Mouse (Mus musculus) hindbrain, embryonic 13.5 days (tissue): ENCODE measurements around the gene Tk1. TPM values are rescaled to one million over a fixed set of nuclear protein-coding genes. Genes with fewer than 3 reads are reported as not detected.
"Not testable (repeated sequence)": the region's sequence is repeated elsewhere in the genome, so short reads cannot be mapped to it uniquely, and the experiment has no call there.

ENCODE experiments used
- ATAC-seq: fragments of 200-750 bp; cut with Nextera tagmentation; 2 replicates; pipeline ENCODE4 v1.8.0; 2017; ENCODE audit warnings: moderate TSS enrichment; ENCODE audit not compliant: low FRiP score
- H3K27ac ChIP-seq: fragments of 300-500 bp; sonication (generic); 2 replicates; pipeline ENCODE4 v1.5.1; 2015; ENCODE audit warnings: inconsistent platforms, mild to moderate bottlenecking, moderate library complexity
- H3K27me3 ChIP-seq: fragments of 300-500 bp; sonication (generic); 2 replicates; pipeline ENCODE4 v1.6.1; 2015; ENCODE audit warnings: mild to moderate bottlenecking, inconsistent platforms
- H3K36me3 ChIP-seq: fragments of 300-500 bp; sonication (generic); 2 replicates; pipeline ENCODE4 v1.6.1; 2015; ENCODE audit warnings: mild to moderate bottlenecking, inconsistent platforms
- H3K4me1 ChIP-seq: fragments of 300-500 bp; sonication (generic); replicated peaks from 2 replicates; pipeline ENCODE4 v1.6.1; 2015; ENCODE audit warnings: inconsistent platforms
- H3K4me2 ChIP-seq: fragments of 300-500 bp; sonication (generic); 2 replicates; pipeline ENCODE4 v1.6.1; 2015; ENCODE audit warnings: inconsistent platforms, mild to moderate bottlenecking, moderate library complexity
- H3K4me3 ChIP-seq: fragments of 300-500 bp; sonication (generic); 2 replicates; pipeline ENCODE4 v1.5.1; 2015; ENCODE audit warnings: mild to moderate bottlenecking, inconsistent platforms
- H3K9ac ChIP-seq: fragments of 300-500 bp; sonication (generic); 2 replicates; pipeline ENCODE4 v1.6.1; 2015; ENCODE audit warnings: mild to moderate bottlenecking, inconsistent platforms
- H3K9me3 ChIP-seq: fragments of 300-500 bp; sonication (generic); 2 replicates; pipeline ENCODE4 v1.6.1; 2016; ENCODE audit warnings: inconsistent platforms
- WGBS: fragments of 180-500 bp; shearing (Covaris S2); methylation state at CpG from one replicate; pipeline ENCODE4 v1.1.7; 2015; 5-methylcytosine and 5-hydroxymethylcytosine counted together
- polyA plus RNA-seq: library from polyadenylated mRNA; unstranded; fragments of >200 nt; fragmentation: Nextera tagmentation; extraction: Ambion mirVana; gene quantifications from 2 replicates; pipeline ENCODE4 v1.2.1, GENCODE M21; 2015

The Tk1 gene
- polyA plus RNA-seq, 1 experiment from 2014 or later = 25.3 TPM

DNA sequence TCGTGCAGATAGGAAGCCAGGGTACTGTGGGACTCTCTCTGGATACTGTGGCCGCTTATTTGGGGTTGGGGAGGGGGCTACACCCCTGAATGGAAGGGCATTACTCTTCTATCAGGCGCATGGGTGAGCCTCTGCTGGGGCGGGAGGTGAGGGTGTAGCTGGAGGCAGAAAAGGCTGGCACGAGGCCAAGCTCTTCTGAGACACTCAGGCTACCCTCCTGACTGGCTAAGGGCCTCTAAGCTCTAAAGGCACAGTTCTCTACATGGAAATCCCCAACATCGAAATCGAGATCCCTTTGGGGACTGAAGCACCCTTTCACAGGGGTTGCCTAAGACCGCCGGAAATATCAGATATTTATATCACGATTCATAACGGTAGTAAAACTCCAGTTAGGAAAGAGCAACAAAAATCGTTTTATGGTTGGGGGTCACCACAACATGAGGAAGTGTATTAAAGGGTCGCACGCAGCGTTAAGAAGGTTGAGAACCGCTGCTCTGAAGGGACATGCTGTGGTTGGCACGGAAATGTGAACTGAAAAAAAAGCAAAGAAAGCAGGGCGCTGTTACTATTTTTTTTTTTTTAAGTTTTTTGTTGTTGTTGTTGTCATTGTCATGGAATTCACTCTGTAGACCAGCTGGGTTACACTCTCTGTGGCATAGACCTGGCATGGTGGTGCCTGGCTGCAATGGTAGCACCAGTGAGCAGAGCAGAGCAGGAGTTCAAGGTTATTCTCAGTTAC, 2.4 kb upstream of the Tk1 start:
- no peak for ATAC-seq
- Histone ChIP-seq H3K4me3 (no peak overlapping the region), H3K36me3 (no peaks in the 10 kb centered on the region), H3K9me3 (no peaks in the 10 kb centered on the region), H3K27ac (0 out of 2 replicates have a peak overlapping the region, but pooled peaks have one; percentile 40), H3K9ac (no peak overlapping the region), H3K4me1 (peaks cover 71% of the 10 kb centered on the region), H3K27me3 (no peaks in the 10 kb centered on the region), H3K4me2 (no peak overlapping the region)
- 79% methylated on average over 18 of the region's 18 CpGs for WGBS

DNA sequence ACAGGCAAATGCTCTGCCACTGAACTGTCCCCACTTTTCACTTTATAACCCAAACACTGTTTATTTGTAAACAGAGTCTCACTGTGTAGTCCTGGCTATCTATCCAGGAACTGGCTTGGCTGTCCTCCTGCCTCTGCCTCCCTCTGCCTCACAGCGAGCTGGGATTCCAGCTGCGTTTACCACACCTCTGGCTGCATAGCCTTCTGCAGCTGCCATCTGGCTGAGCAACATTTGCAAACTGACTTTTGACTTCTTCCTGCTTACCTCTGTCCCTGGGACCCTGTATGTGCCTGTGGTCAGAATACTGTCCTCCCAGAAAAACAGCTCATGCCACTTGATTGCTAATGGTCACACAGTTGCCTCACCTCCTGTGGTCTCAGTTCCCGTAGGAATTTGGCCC, 1.5 kb upstream of the Tk1 start:
- Histone ChIP-seq H3K4me1 (peaks cover 67% of the 10 kb centered on the region), H3K4me2 (no peak overlapping the region), H3K4me3 (no peak overlapping the region), H3K27me3 (no peaks in the 10 kb centered on the region), H3K36me3 (no peaks in the 10 kb centered on the region), H3K27ac (no peak overlapping the region), H3K9me3 (no peaks in the 10 kb centered on the region), H3K9ac (no peak overlapping the region)
- ATAC-seq = no peak
- WGBS = 77% methylated on average over 3 of the region's 3 CpGs

DNA sequence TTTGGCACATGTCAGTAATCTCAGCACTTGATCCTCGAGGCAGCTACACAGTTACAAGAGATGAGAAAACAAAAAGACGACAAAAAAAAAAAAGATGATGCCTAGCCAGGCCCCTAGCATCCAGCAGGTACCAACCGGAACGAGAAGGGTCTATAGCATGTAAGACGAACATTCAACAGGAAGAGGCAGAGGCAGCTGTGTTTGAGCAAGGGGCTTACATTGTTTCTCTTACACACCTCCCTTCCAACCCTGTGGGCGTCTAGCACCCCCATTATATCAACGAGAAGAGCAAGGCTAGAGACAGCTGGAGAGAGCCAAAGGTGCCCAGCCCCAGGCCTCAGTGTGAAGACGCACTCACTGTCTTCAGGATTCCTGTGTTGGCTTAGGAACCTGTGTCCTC, 1.0 kb upstream of the Tk1 start:
- Histone ChIP-seq H3K36me3 (no peaks in the 10 kb centered on the region), H3K4me2 (0 out of 2 replicates have a peak overlapping the region, but pooled peaks have one; percentile 72), H3K9me3 (no peaks in the 10 kb centered on the region), H3K9ac (no peak overlapping the region), H3K4me3 (no peak overlapping the region), H3K27me3 (no peaks in the 10 kb centered on the region), H3K27ac (no peak overlapping the region), H3K4me1 (peaks cover 62% of the 10 kb centered on the region)
- 78% methylated on average over 8 of the region's 8 CpGs for WGBS
- no peak for ATAC-seq

DNA sequence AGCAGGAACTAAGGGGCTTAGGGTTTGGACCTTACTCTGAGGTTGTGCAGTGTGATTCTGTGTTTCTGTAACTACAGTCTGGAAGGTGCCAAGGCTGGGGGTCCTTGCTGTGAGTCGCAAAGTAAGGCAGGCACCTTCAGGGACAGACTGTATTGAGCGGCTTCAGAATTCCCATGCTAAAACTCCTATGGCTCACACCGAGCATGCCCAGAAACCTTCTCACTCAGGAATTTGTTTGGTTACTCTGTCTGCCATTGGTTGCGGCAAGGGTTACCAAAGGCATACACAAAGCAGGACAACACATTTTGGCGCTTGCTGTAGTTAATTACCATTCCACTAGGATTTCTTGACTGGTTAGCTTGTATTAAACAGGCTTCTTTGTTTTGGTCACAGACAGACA, 272 bp upstream of the Tk1 start:
- H3K4me2 ChIP-seq = peak overlapping the region; percentile 72
- WGBS = 11% methylated on average over 5 of the region's 5 CpGs
- no peaks in the 10 kb centered on the region for H3K9me3 ChIP-seq
- no peaks in the 10 kb centered on the region for H3K36me3 ChIP-seq
- ATAC-seq = no peak
- H3K27me3 ChIP-seq = no peaks in the 10 kb centered on the region
- H3K4me3 ChIP-seq = peak overlapping the region; percentile 42
- H3K9ac ChIP-seq = peak overlapping the region; percentile 64
- H3K4me1 ChIP-seq = peaks cover 61% of the 10 kb centered on the region
- peak overlapping the region; percentile 30; the same call in 1 of the 2 replicates for H3K27ac ChIP-seq

DNA sequence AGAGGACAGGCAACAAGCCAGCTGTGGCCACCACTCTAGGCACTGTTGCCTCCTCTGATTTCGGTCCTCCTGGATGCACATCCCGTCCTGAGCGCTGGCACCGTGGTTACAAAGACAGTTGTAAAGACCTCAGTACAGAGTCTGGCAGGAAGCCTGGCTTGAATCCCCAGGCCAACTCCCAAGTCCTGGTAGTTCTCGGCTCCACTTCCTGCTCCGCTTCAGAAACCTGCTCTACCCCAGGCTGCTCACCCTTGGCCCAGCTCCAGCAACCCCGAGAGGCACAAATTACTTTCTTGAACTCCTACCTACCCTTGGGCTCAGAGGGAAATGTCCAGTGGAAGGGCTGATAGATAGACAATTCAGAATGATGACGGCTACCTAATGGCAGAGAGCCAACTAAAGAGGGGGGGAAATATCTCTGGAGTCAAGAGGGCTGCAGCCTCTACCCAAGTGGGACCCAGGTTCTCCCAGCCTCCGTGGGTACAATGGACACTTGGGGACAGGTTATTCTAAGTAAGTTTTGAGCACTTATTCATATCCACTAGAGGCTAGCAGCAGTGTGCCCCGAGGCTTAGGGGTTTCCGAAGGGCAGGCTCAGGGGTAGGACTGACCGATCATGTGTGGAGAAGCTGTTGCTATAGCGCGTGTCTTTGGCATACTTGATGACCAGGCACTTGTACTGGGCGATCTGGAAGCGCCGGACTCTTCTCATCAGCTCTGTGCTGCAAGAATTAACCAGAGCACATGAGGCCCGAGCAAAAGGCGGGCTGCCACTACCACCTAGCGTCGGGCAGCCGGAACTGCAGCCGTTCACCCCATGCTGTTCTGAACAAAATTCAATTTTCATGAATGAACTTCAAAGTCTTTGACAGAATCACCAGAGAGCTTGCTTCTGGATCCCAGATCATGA, 1.6 kb downstream of the Tk1 start:
- H3K4me1 ChIP-seq = peaks cover 53% of the 10 kb centered on the region
- no peak overlapping the region for H3K27ac ChIP-seq
- H3K4me2 ChIP-seq = peak overlapping the region; percentile 72
- WGBS = 19% methylated on average over 23 of the region's 23 CpGs
- peak; percentile 75 for ATAC-seq
- H3K9ac ChIP-seq = peak overlapping the region; percentile 64; the same call in 1 of the 2 replicates
- H3K4me3 ChIP-seq = peak overlapping the region; percentile 22
- H3K36me3 ChIP-seq = no peaks in the 10 kb centered on the region
- no peaks in the 10 kb centered on the region for H3K9me3 ChIP-seq
- H3K27me3 ChIP-seq = no peaks in the 10 kb centered on the region

DNA sequence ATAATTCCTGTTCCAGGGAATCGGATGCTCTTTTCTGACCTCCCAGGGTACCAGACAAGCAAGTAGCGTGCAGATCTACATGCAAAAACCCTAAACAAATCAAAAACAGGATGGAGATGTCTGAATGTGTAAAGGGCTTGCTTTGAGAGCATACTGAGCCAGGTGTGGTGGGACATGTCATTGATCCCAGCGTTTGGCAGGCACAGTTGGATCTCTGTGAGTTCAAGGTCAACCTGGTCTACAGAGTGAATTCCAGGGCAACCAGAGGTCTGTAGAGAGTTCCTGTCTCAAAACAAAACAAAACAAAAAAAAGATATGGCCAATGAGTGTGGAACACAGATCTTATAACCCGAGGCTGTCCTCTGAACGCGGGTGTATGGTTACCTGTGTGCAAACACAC, 2.5 kb downstream of the Tk1 start:
- Histone ChIP-seq H3K27ac (no peak overlapping the region), H3K4me3 (no peak overlapping the region), H3K27me3 (no peaks in the 10 kb centered on the region), H3K4me1 (peaks cover 51% of the 10 kb centered on the region), H3K9ac (no peak overlapping the region), H3K4me2 (no peak overlapping the region), H3K9me3 (no peaks in the 10 kb centered on the region), H3K36me3 (no peaks in the 10 kb centered on the region)
- WGBS = 95% methylated on average over 6 of the region's 6 CpGs
- ATAC-seq = no peak

DNA sequence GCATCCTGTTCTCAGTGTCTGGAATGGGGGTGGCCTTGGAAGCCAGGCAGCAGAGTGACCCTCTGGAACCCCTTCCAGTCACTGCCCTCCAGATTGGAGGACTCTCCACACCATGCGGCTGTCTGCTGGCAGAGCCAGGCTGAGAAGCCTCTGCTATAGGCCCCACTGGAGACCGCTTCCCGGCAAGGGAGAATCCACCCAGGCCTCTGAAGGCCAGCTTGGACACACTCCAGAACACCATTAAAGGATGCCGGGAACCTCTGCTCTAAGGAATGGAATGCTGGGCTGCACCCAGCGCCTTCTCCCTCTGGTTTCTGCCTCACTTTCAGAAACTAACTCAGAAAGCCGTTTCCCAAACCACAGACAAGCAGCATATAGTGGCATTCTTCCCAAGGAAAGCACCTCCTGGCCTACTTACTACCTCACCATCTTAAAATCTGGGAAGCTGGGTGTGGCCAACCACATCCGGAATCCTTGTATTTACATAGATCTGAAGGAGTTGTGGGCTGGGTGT, 3.1 kb downstream of the Tk1 start:
- no peaks in the 10 kb centered on the region for H3K36me3 ChIP-seq
- H3K9ac ChIP-seq = no peak overlapping the region
- H3K4me1 ChIP-seq = peaks cover 45% of the 10 kb centered on the region
- H3K27me3 ChIP-seq = no peaks in the 10 kb centered on the region
- no peak overlapping the region for H3K27ac ChIP-seq
- no peaks in the 10 kb centered on the region for H3K9me3 ChIP-seq
- H3K4me3 ChIP-seq = no peak overlapping the region
- H3K4me2 ChIP-seq = no peak overlapping the region
- no peak for ATAC-seq
- 82% methylated on average over 7 of the region's 7 CpGs for WGBS

DNA sequence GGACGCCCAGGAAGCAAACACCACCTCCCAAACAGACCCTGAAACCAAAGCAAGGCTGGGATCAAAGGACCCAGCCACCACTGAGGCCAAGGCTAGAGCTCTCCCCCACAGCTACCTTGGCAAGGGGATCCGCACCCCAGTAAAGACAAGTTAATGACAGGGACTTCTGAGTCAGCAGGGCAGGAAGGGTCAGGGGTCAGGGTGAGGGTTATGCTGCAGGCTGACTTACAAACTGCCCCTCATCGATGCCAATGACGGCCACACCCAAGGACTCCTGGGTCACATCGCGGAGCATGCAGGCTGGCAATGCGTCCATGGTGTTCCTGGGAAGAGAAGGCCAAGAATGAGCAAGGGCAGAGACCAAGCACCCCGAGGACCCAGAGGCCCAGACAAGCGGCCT, 4.0 kb downstream of the Tk1 start:
- ATAC-seq = no peak
- Histone ChIP-seq H3K4me1 (peaks cover 39% of the 10 kb centered on the region), H3K27ac (no peak overlapping the region), H3K4me2 (no peak overlapping the region), H3K9me3 (no peaks in the 10 kb centered on the region), H3K36me3 (no peaks in the 10 kb centered on the region), H3K4me3 (no peak overlapping the region), H3K27me3 (no peaks in the 10 kb centered on the region), H3K9ac (no peak overlapping the region)
- WGBS = 88% methylated on average over 9 of the region's 9 CpGs

DNA sequence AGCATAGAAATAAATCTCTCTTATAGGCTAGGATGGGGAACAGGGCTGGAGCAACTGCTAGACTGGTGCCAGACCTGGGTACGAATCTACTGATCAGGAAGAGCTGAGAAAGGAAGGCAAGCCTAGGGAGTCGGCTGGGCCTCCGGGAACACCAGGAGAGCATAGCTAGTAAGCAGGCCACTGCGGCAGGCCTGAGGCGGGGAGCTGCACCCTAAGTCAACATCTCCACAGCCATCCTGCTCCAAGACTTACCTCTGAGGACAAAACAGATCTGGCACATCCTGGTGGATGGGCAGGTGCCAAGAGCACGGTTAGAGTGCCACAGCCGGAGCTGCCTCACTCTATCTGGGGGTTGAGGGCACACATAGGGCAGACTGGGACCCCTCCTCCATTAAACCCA, 5.7 kb downstream of the Tk1 start:
- Histone ChIP-seq H3K9ac (no peak overlapping the region), H3K27ac (no peak overlapping the region), H3K36me3 (no peaks in the 10 kb centered on the region), H3K9me3 (no peaks in the 10 kb centered on the region), H3K4me3 (no peak overlapping the region), H3K27me3 (no peaks in the 10 kb centered on the region), H3K4me2 (no peak overlapping the region), H3K4me1 (peaks cover 23% of the 10 kb centered on the region)
- 91% methylated on average over 7 of the region's 7 CpGs for WGBS
- no peak for ATAC-seq

DNA sequence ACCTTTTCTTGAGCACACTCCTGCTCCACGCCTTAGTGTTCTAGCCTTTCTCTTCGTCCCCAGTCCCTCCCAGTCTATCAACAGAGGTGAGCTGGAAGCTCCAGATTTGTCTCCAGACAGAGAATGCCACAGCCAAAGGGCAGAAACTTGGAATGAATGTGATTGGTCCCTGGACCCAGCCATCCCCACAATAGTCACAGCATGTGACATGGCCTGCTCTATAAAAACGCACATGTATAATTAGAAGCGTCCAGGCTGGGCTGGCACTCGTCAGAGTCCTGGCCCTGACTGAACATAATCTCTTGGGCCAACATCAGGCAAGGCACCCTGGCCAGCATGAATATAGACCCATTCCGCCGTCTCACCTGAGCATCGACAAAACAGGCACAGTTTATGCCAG, 6.8 kb downstream of the Tk1 start:
- Histone ChIP-seq H3K27ac (no peak overlapping the region), H3K4me1 (peaks cover 14% of the 10 kb centered on the region), H3K4me3 (no peak overlapping the region), H3K27me3 (no peaks in the 10 kb centered on the region), H3K9me3 (no peaks in the 10 kb centered on the region), H3K9ac (no peak overlapping the region), H3K4me2 (no peak overlapping the region), H3K36me3 (no peaks in the 10 kb centered on the region)
- 70% methylated on average over 8 of the region's 8 CpGs for WGBS
- no peak for ATAC-seq

DNA sequence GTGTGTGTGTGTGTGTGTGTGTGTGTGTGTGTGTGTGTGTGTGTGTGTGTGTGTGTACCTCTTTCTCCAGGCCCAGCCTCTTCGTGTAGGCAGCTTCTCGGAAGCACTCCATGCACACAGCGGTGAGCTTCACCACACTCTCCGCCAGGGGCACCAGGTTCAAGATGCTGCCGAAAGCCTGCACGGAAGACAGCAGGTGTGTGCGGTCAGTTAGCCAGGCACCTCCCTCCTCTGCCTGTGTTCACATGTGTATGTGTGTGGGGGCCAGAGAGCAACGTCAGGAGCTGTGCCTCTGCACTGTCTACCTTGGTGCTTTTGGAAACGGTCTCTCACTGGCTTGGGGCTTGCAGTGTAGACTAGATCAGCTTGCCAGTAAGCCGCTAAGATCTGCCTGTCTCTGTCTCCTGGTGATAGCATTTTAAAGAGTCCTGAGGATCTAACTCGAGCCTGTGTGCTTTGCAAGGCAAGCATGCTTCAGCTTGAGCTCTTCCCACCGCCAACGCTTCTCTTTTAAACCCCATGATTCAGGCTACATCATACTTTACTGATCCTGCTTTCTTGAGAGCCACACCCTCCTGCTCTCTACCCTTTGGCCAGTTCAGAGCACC, 9.4 kb downstream of the Tk1 start:
- no peak for ATAC-seq

DNA sequence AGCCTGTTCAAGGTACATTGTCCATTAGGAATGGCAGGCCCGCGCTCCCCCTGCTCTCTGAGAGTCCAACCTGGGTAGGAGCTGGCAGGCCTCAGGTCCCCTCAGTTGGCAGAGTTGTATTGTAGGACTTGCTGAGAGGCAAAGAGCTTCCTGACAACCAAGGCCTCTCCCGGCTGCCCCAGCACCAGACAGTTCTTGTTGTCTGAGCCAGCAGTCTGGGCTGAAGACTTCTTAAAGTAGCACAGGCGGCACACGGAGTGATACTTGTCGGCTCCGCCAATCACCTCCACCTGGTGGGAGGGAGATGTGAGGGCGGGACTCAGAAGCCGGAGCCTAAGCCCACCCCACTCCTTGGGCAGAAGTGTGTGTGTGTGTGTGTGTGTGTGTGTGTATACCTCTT, 10.0 kb downstream of the Tk1 start:
- H3K9me3 ChIP-seq, H3K4me3 ChIP-seq, ATAC-seq, H3K27me3 ChIP-seq, H3K9ac ChIP-seq, H3K4me2 ChIP-seq, H3K27ac ChIP-seq, H3K36me3 ChIP-seq: not testable (repeated sequence)
- H3K4me1 ChIP-seq = peaks cover 15% of the 10 kb centered on the region
- WGBS = 92% methylated on average over 9 of the region's 9 CpGs

More for the DNA sequence above, 9.4 kb downstream of the Tk1 start:
- Histone ChIP-seq H3K36me3 (peaks cover 4% of the 10 kb centered on the region; the same call in 1 of the 2 replicates), H3K9me3 (no peaks in the 10 kb centered on the region), H3K27me3 (no peaks in the 10 kb centered on the region), H3K27ac (no peak overlapping the region), H3K4me1 (peaks cover 10% of the 10 kb centered on the region), H3K4me2 (no peak overlapping the region), H3K4me3 (no peak overlapping the region), H3K9ac (no peak overlapping the region)
- WGBS = 87% methylated on average over 13 of the region's 13 CpGs
